Mouse (Mus musculus): ENCODE results near the gene Glis3. TPM values are rescaled to one million over a fixed set of nuclear protein-coding genes. Genes with fewer than 3 reads are reported as not detected.

Gene Glis3
- polyA plus RNA-seq, 1 experiment: 1.9 TPM

GRCm38 (mm10) chr19:28281405-28281804 lies 398.5 kb downstream of the Glis3 start:
- no peak for DNase-seq (ENCODE audit: extremely low spot score in 1 of 2, low spot score in 1 of 2)

GRCm38 (mm10) chr19:28277104-28277503 lies 402.8 kb downstream of the Glis3 start:
- DNase-seq (ENCODE audit: extremely low spot score in 1 of 2, low spot score in 1 of 2): no peak

GRCm38 (mm10) chr19:28274501-28274900 lies 405.4 kb downstream of the Glis3 start:
- no peak for DNase-seq (ENCODE audit: extremely low spot score in 1 of 2, low spot score in 1 of 2)

- no peak for DNase-seq (ENCODE audit: extremely low spot score in 1 of 2, low spot score in 1 of 2)
These were observed 405.9 kb downstream of the Glis3 start for GRCm38 (mm10) chr19:28273946-28274345.

GRCm38 (mm10) chr19:28266850-28267249 lies 413.0 kb downstream of the Glis3 start:
- no peak for DNase-seq (ENCODE audit: extremely low spot score in 1 of 2, low spot score in 1 of 2)

GRCm38 (mm10) chr19:28265776-28266175 lies 414.1 kb downstream of the Glis3 start:
- no peak for DNase-seq (ENCODE audit: extremely low spot score in 1 of 2, low spot score in 1 of 2)

GRCm38 (mm10) chr19:28258907-28259675 lies 420.8 kb downstream of the Glis3 start:
- no peak for DNase-seq (ENCODE audit: extremely low spot score in 1 of 2, low spot score in 1 of 2)

GRCm38 (mm10) chr19:28258480-28258879 lies 421.4 kb downstream of the Glis3 start:
- DNase-seq (ENCODE audit: extremely low spot score in 1 of 2, low spot score in 1 of 2): no peak

- no peak for DNase-seq (ENCODE audit: extremely low spot score in 1 of 2, low spot score in 1 of 2)
These were observed 432.5 kb downstream of the Glis3 start for GRCm38 (mm10) chr19:28247345-28247744.

- no peak for DNase-seq (ENCODE audit: extremely low spot score in 1 of 2, low spot score in 1 of 2)
These were observed 433.7 kb downstream of the Glis3 start for GRCm38 (mm10) chr19:28246186-28246585.

GRCm38 (mm10) chr19:28238073-28238472 lies 441.8 kb downstream of the Glis3 start:
- peak in 1 of 2 experiments; percentile 43 for DNase-seq (ENCODE audit: extremely low spot score in 1 of 2, low spot score in 1 of 2)

GRCm38 (mm10) chr19:28237621-28238020 lies 442.3 kb downstream of the Glis3 start:
- no peak for DNase-seq (ENCODE audit: extremely low spot score in 1 of 2, low spot score in 1 of 2)

- DNase-seq (ENCODE audit: extremely low spot score in 1 of 2, low spot score in 1 of 2): no peak
These were observed 444.3 kb downstream of the Glis3 start for GRCm38 (mm10) chr19:28235571-28235970.

GRCm38 (mm10) chr19:28235096-28235495 lies 444.8 kb downstream of the Glis3 start:
- no peak for DNase-seq (ENCODE audit: extremely low spot score in 1 of 2, low spot score in 1 of 2)

- DNase-seq (ENCODE audit: extremely low spot score in 1 of 2, low spot score in 1 of 2): no peak
These were observed 445.2 kb downstream of the Glis3 start for GRCm38 (mm10) chr19:28234676-28235075.

GRCm38 (mm10) chr19:28231511-28231910 lies 448.4 kb downstream of the Glis3 start:
- no peak for DNase-seq (ENCODE audit: extremely low spot score in 1 of 2, low spot score in 1 of 2)

- DNase-seq (ENCODE audit: extremely low spot score in 1 of 2, low spot score in 1 of 2): no peak
These were observed 452.4 kb downstream of the Glis3 start for GRCm38 (mm10) chr19:28227526-28227925.

- no peak for DNase-seq (ENCODE audit: extremely low spot score in 1 of 2, low spot score in 1 of 2)
These were observed 454.2 kb downstream of the Glis3 start for GRCm38 (mm10) chr19:28225651-28226050.

- no peak for DNase-seq (ENCODE audit: extremely low spot score in 1 of 2, low spot score in 1 of 2)
These were observed 468.2 kb downstream of the Glis3 start for GRCm38 (mm10) chr19:28211630-28212029.

Data from frontal cortex, adult 2 months (tissue).